In the genomic region with DNA sequence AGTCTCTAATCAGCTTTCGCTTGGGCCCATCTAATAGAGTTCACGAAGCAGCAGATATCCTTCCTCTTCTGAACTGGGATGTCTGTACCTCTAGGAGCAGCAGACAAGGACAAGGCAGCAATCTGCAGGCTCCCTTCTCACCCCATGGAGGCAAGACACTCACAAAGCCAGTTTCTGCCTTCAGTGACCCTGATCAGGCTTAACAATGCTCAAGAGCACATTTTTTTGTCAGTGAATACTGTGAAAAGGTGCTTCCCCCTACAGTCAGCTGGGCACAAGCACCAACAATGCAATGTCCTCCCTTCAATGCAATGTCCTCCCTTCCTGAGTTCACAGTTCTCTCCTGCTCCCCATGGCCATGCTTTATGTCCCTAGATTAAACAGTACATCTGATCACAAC, we compare ENCODE assay signal across 20 mouse cellular contexts. TPM values are rescaled to one million over a fixed set of nuclear protein-coding genes. Genes with fewer than 3 reads are reported as not detected.
DNase-seq lines count a peak whose midpoint lies in the region; ATAC-seq and TF ChIP-seq lines count a peak whose summit lies in the region.
"Had no signal": no experiment of that assay in that cellular context is flagged by ENCODE, and none has a peak within 500 bp of the region (broad histone marks: within the 10 kb centered on the region; RNA-seq: fewer than 3 reads in every experiment).

No protein-coding gene starts in this region.

- peak; percentile 57 for TF ChIP-seq CTCF in kidney, postnatal 0 days (IDR thresholded peaks at IDR 0.05; ENCODE audit: low read depth)

- ATAC-seq in heart, embryonic 12.5 days (ENCODE audit: insufficient number of reproducible peaks, low FRiP score): no peak
- ATAC-seq in kidney, postnatal 0 days (replicated peaks; ENCODE audit: low FRiP score, low read depth): no peak
- ATAC-seq in midbrain, embryonic 13.5 days: peak; percentile 37; the same call in 1 of the 2 replicates
- no peak for ATAC-seq in erythroid progenitor cell, adult 5-6 weeks (replicated peaks; ENCODE audit: low FRiP score, poor library complexity, severe bottlenecking)
- ATAC-seq: forebrain, embryonic 15.5 days; intestine, embryonic 16.5 days had no signal

- peak overlapping the region; percentile 32 for H3K4me2 ChIP-seq in heart, embryonic 12.5 days
- H3K4me2 ChIP-seq in kidney, postnatal 0 days (ENCODE audit: low read length): no peak overlapping the region
- H3K4me2 ChIP-seq in midbrain, embryonic 13.5 days (replicated peaks): no peak overlapping the region
- H3K4me2 ChIP-seq: forebrain, embryonic 15.5 days; lung, embryonic 15.5 days had no signal

- no peaks in the 10 kb centered on the region for H3K9me3 ChIP-seq in heart, embryonic 12.5 days (replicated peaks)
- no peaks in the 10 kb centered on the region for H3K9me3 ChIP-seq in kidney, postnatal 0 days (replicated peaks; ENCODE audit: low read length)
- H3K9me3 ChIP-seq in midbrain, embryonic 13.5 days: 0 out of 2 replicates have a peak, but pooled peaks cover 3% of the 10 kb centered on the region
- H3K9me3 ChIP-seq: forebrain, embryonic 15.5 days; lung, embryonic 15.5 days had no signal

- DNase-seq in heart, adult 9 months (ENCODE audit: low spot score in 2 of 2): no peak
- peak; percentile 52 for DNase-seq in kidney, postnatal 0 days (ENCODE audit: low spot score)
- no peak for DNase-seq in kidney, adult 8-10 months
- peak; percentile 49 for DNase-seq in embryo, embryonic 10.5 days (ENCODE audit: low spot score)
- DNase-seq in gastrocnemius, adult 18-20 months (ENCODE audit: low spot score): no peak
- DNase-seq: adrenal gland, postnatal 10 days; cerebellum, adult 9-10 months; gastrocnemius, postnatal 14 days; kidney, postnatal 36 days; layer of hippocampus, postnatal 36 days; right cerebral cortex, postnatal 4 days; thymus, postnatal 14 days had no signal

- no peak overlapping the region for H3K4me3 ChIP-seq in heart, embryonic 12.5 days
- H3K4me3 ChIP-seq in kidney, postnatal 0 days (replicated peaks; ENCODE audit: low read depth, low read length): no peak overlapping the region
- H3K4me3 ChIP-seq in midbrain, embryonic 13.5 days (replicated peaks): no peak overlapping the region
- H3K4me3 ChIP-seq: forebrain, embryonic 15.5 days; lung, embryonic 15.5 days had no signal

- H3K4me1 ChIP-seq in heart, embryonic 12.5 days (replicated peaks): peaks cover 9% of the 10 kb centered on the region; the same call in 1 of the 2 replicates
- H3K4me1 ChIP-seq in kidney, postnatal 0 days (replicated peaks; ENCODE audit: insufficient read depth, low read length): no peaks in the 10 kb centered on the region
- H3K4me1 ChIP-seq in midbrain, embryonic 13.5 days (replicated peaks): no peaks in the 10 kb centered on the region
- H3K4me1 ChIP-seq: forebrain, embryonic 15.5 days; lung, embryonic 15.5 days had no signal

- 29% methylated on average over 2 of the region's 2 CpGs for WGBS in heart, embryonic 12.5 days
- 68% methylated on average over 2 of the region's 2 CpGs for whole genome bisulfite sequencing in kidney, postnatal 0 days
- WGBS in midbrain, embryonic 13.5 days: 30% methylated on average over 2 of the region's 2 CpGs

- peak overlapping the region; percentile 38; the same call in 1 of the 2 replicates for H3K27ac ChIP-seq in heart, embryonic 12.5 days (ENCODE audit: poor library complexity, severe bottlenecking)
- H3K27ac ChIP-seq in kidney, postnatal 0 days: no peak overlapping the region
- no peak overlapping the region for H3K27ac ChIP-seq in midbrain, embryonic 13.5 days
- H3K27ac ChIP-seq: forebrain, embryonic 15.5 days; lung, embryonic 15.5 days had no signal

- peaks cover 14% of the 10 kb centered on the region; the same call in 1 of the 2 replicates for H3K36me3 ChIP-seq in heart, embryonic 12.5 days
- no peaks in the 10 kb centered on the region for H3K36me3 ChIP-seq in kidney, postnatal 0 days (ENCODE audit: insufficient read depth, low read length)
- no peaks in the 10 kb centered on the region for H3K36me3 ChIP-seq in midbrain, embryonic 13.5 days
- H3K36me3 ChIP-seq: forebrain, embryonic 15.5 days; lung, embryonic 15.5 days had no signal

- H3K27me3 ChIP-seq in heart, embryonic 12.5 days (replicated peaks): peaks cover 15% of the 10 kb centered on the region
- peaks cover 28% of the 10 kb centered on the region; the same call in 1 of the 2 replicates for H3K27me3 ChIP-seq in kidney, postnatal 0 days (ENCODE audit: insufficient read depth, low read length)
- H3K27me3 ChIP-seq in midbrain, embryonic 13.5 days: peaks cover 46% of the 10 kb centered on the region

- H3K9ac ChIP-seq in heart, embryonic 12.5 days: no peak overlapping the region
- H3K9ac ChIP-seq in kidney, postnatal 0 days (ENCODE audit: low read depth, low read length): no peak overlapping the region
- no peak overlapping the region for H3K9ac ChIP-seq in midbrain, embryonic 13.5 days (replicated peaks)
- H3K9ac ChIP-seq: forebrain, embryonic 15.5 days; lung, embryonic 15.5 days had no signal

RNA-seq across cellular contexts. Expression of a gene that starts 9.3 kb away (rescaled TPM):
- polyA plus RNA-seq in heart, embryonic 12.5 days (2016; fragmentation: Nextera tagmentation; extraction: Ambion mirVana): 18.9 and 20.7 TPM in 2 replicates
- polyA plus RNA-seq in kidney, postnatal 0 days (2015; fragmentation: Nextera tagmentation; extraction: Ambion mirVana): 0.84 and 0.89 TPM in 2 replicates
- 1.9 and 2.9 TPM in 2 replicates for polyA plus RNA-seq in midbrain, embryonic 13.5 days (2015; fragmentation: Nextera tagmentation; extraction: Ambion mirVana)
- under 1 TPM; 0.43 to 0.50 TPM for total RNA-seq in gastrocnemius, adult 18-20 months (2021)
- not detected in 2 replicates for total RNA-seq in erythroid progenitor cell, adult 5-6 weeks (2015; ENCODE audit: low replicate concordance)
- not detected in 2 replicates for total RNA-seq in erythroid progenitor cell, adult 5-6 weeks (2017; ENCODE audit: low replicate concordance)
- total RNA-seq: liver, adult 2 months; MEL had no signal
- polyA plus RNA-seq: liver, adult 2 months had no signal

Comparison
In these comparisons a context has a peak if more than half of its experiments do, and no peak if none do; other contexts are left out.
1. DNase-seq: peak in kidney, postnatal 0 days (single experiment) and embryo, embryonic 10.5 days (single experiment); none in heart, adult 9 months (0 of 2), kidney, adult 8-10 months (0 of 2) and gastrocnemius, adult 18-20 months (single experiment).